Mouse (Mus musculus) olfactory bulb, adult 2 months (tissue): ENCODE data around the gene Zfp524. TPM values are rescaled to one million over a fixed set of nuclear protein-coding genes. Genes with fewer than 3 reads are reported as not detected.
A peak's percentile ranks its signal among the peaks of the same experiment; 100 is the strongest.

ENCODE experiments used
- H3K27ac ChIP-seq: fragments of 200-500 bp; 2 replicates; pipeline ENCODE4 v1.5.1; 2012; ENCODE audit warnings: low read depth, low read length; ENCODE audit not compliant: insufficient read depth
- H3K4me1 ChIP-seq: fragments of 200-500 bp; 2 replicates; pipeline ENCODE4 v1.6.1; 2012; ENCODE audit warnings: low read length; ENCODE audit not compliant: control insufficient read depth, insufficient read depth
- H3K4me3 ChIP-seq: fragments of 200-500 bp; 2 replicates; pipeline ENCODE4 v1.5.1; 2012; ENCODE audit warnings: mild to moderate bottlenecking, low read depth, low read length, moderate library complexity; ENCODE audit not compliant: insufficient read depth
- CTCF ChIP-seq: fragments of 200-500 bp; IDR thresholded peaks from 2 replicates; pipeline ENCODE4 v1.5.1; 2012; ENCODE audit warnings: low read depth, mild to moderate bottlenecking, low read length, moderate library complexity; ENCODE audit not compliant: insufficient read depth
- POLR2A ChIP-seq: fragments of 200-500 bp; IDR thresholded peaks from 2 replicates; pipeline ENCODE4 v1.6.1; 2012; ENCODE audit warnings: mild to moderate bottlenecking, low read depth, low read length, moderate library complexity; ENCODE audit not compliant: insufficient read depth
- WGBS: fragments of 180-500 bp; shearing (Covaris S2); methylation state at CpG from one replicate; pipeline ENCODE4 v1.1.7; 2018; 5-methylcytosine and 5-hydroxymethylcytosine counted together
- polyA plus RNA-seq: library from polyadenylated mRNA; stranded (reverse); fragments of >200 nt; gene quantifications from 2 replicates; pipeline ENCODE4 v1.2.4, GENCODE M21; 2012; ENCODE audit warnings: low replicate concordance; ENCODE audit not compliant: missing spikeins, insufficient read depth, insufficient read length

The Zfp524 gene
- polyA plus RNA-seq = not detected in 2 replicates

DNA sequence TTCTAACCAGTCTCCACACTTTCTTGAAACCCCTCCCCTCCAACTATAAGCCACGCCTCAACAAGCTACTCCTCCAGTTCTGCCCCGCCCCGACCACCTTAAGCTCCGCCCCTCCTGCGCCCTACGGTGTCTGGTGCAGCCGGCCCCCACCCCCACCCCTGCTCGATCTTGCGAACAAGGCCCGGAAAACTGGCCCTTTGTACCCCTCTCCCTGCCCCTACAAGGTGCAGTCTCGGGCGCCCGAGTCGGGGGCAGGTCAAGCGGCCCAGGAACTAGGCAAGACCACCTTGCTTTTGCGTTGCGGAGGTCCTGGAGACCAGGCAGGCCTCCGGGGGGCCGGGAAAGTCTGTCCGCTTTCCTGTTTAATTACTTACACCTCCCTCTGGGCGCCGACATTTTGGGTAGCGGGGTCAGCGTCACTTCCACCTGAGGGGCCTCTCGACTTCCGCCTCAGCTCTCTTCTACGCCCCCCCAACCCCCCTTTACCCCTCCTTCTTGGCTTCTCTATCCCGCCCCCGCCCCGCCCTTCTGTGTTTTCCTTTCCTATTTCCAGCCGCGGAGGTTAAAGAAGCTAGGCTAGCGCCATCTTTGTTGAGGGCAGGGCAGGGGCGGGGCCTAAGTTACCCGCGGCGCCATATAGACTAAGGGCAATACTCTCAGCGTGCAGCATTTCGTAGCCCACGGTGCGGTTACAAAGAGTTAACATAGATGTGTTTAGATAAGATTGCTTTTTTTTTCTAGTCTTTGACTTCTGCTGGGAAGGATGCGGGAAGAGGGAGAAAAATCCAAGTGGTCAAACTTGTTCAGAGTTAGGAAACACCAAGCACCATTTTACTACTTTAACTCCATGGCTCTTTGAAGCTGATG lies at the start of gene Zfp524, which contains the start of gene Fiz1:
TSS of gene Zfp524 (plus strand) at position 165 of the 867 bp plus-strand sequence.
TSS of gene Fiz1 (minus strand) at position 447 of the 867 bp plus-strand sequence.
- WGBS = under 1% methylated on average over 42 of the region's 42 CpGs
- peak within 1 kb of the TSS; percentile 99 for H3K27ac ChIP-seq
- TF ChIP-seq POLR2A = peak; percentile 67
- no peak for TF ChIP-seq CTCF
- 0 out of 2 replicates have a peak, but pooled peaks cover 4% of the 10 kb centered on the region for H3K4me1 ChIP-seq
- peak within 1 kb of the TSS; percentile 99 for H3K4me3 ChIP-seq

DNA sequence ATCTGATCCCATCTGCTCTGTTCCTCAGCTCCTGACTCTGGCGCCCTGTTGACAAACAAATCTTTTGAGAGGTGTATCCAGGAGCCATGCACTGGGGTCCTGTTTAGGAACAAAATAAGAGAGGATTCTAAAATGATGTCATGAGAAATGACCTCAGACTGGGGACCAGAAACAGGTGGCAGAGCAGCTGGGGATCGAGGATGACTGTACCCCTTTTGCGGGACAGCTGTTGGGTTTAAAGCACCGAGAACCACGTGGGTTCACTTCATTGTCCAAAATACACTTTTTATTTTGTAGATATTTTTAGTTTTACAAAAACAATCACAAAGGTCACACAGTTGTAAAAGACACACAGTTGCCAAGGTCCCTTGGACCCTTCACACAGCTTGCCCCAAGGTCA lies 49.2 kb upstream of the Zfp524 start:
- WGBS = 86% methylated on average over 5 of the region's 5 CpGs
- Histone ChIP-seq H3K4me1 (peaks cover 4% of the 10 kb centered on the region), H3K27ac (no peak overlapping the region), H3K4me3 (no peak overlapping the region)
- TF ChIP-seq CTCF (no peak), POLR2A (no peak)

DNA sequence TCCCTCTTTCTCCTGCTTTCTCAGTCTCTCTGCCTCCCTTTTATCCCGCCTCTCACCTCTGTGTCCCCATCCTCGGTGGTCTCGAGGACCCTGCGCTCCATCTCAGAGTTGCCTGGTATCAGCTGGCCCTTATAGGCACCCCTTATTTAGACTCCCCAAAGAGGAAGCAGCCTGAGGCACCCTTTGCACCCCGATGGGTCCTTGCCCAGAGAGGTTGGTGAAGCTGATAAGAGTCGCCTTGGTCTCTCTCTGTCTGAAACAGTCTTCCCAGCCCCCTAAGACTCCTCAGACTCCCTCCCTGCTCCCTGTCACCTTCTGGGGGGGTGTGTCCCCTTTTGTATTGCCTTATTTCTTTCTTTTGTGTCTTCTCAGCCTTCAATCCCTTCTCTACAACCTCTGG lies 43.1 kb upstream of the Zfp524 start, which contains the start of gene Sbk3:
TSS of gene Sbk3 (minus strand) at position 101 of the 400 bp plus-strand sequence.
- peaks cover 8% of the 10 kb centered on the region for H3K4me1 ChIP-seq
- TF ChIP-seq POLR2A = no peak
- no peak for TF ChIP-seq CTCF
- H3K27ac ChIP-seq = no peak within 1 kb of the TSS
- WGBS = 37% methylated on average over 6 of the region's 6 CpGs
- no peak within 1 kb of the TSS for H3K4me3 ChIP-seq

DNA sequence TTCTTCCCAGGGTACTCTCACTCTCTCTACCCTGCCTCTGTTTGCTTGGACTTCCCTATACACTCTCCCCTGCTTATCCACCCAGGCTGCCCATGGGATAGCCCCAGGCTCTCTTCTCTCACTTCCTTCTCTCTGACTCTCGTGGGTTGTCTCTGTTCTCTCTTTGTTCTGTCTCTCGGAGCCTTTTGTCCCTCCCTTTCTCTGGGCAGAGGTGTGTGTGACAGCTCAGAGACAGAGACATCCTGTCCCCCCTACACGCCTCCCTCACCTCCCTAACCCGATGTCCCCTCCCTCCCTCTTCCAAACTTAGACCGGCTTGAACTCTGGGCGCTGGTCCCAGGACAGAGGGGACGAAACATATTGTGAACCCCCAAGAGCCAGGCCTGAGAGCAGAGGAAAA lies 42.5 kb upstream of the Zfp524 start:
- H3K27ac ChIP-seq = no peak overlapping the region
- WGBS = 41% methylated on average over 7 of the region's 7 CpGs
- peaks cover 8% of the 10 kb centered on the region for H3K4me1 ChIP-seq
- H3K4me3 ChIP-seq = no peak overlapping the region
- TF ChIP-seq CTCF (no peak), POLR2A (no peak)

DNA sequence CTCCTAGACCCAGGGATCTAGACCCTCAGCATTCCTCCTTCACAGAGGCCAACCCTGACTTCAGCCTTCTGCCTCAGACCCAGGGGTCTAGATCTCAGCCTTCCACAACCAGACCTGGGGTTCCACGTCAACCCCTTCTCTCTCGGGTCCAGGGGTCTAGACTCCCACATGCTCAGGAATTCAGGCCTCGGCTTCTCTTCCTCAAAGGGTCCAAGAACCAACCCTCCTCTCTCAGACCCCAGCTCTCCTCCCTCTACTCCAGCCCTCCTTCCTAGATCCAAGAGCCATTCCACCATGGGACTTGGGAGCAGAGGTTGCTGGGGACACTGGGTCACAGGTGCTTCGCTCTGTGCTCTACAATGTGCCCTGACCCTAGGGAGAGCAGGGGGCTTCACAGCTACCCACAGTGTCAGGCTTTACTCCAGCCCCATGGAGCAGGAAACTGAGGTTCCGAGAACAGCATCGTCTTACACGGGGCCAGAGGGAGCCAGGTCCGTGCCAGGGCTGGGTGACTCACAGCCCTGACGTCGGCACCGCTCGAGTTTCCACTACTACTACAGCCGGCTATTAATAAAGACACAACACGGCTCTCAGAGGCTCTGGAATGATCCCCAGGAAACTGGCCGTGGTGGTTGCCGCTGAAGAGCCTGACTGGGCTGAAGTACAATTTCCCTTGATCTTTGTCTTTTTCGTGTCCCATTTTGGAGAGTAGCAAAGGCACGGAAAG lies 41.7 kb upstream of the Zfp524 start:
- Histone ChIP-seq H3K4me1 (peaks cover 8% of the 10 kb centered on the region), H3K27ac (no peak overlapping the region), H3K4me3 (no peak overlapping the region)
- no peak for TF ChIP-seq POLR2A
- no peak for TF ChIP-seq CTCF
- 52% methylated on average over 18 of the region's 18 CpGs for WGBS

DNA sequence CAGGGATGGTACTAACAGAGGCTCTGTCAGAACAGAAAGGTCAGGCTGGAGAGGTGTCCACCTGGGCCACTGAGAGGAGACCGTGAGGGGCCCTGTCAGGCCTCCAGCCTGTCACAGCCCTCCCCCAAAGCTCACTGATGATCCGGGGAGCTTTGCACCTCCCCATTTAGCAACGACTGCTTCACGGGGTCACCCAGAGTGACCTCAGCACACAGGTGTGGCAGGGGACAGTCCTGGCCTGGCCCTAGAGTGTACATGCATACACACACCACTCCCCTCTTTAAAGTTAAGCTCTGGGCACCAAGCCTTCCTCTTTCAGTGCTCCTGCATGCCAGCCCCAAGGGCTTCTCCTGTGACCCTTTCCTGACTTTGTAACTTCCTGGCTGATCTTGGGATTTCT lies 38.8 kb upstream of the Zfp524 start:
- Histone ChIP-seq H3K4me3 (no peak overlapping the region), H3K27ac (no peak overlapping the region), H3K4me1 (peaks cover 8% of the 10 kb centered on the region)
- TF ChIP-seq POLR2A = no peak
- WGBS = 64% methylated on average over 4 of the region's 4 CpGs

DNA sequence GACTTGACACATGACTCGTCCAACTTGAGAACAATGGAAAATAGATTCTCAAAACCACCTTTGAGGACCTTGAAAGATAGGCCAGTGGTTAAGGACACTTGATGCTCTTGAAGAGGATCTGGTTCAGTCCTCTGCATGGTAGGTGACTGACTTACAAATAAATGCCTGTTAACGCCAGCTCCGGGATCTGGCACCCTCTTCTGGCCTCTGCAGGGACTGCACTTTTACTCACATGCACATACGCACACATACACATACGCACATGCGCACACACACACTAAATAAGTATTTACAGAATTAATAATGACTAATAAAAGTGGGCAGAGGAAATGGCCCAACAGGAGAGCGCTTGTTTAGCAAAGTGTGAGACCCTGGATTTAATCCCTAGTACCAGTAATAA lies 37.4 kb upstream of the Zfp524 start:
- TF ChIP-seq CTCF (no peak), POLR2A (no peak)
- H3K4me1 ChIP-seq = peaks cover 8% of the 10 kb centered on the region
- 97% methylated on average over 7 of the region's 7 CpGs for WGBS
- no peak overlapping the region for H3K4me3 ChIP-seq
- no peak overlapping the region for H3K27ac ChIP-seq

DNA sequence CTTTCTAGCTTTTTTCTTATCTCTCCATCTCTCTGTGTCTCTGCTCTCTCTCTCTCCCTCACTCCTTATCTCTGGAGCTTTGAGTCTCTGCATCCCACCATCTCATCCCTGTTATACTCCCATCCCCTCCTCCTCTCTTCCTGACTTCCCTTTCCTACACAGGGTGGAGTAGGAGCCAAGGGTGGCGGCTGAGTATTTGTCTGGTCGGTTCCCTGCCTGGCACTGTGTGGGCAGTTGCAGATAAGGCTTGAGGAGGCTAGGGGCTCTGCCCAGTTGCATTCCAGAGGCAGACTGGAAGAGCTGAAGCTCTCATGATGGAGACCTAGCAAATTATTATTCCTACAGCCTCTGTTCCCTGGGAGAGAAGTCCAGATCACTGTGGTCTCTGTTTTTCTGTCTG lies 26.0 kb upstream of the Zfp524 start:
- peaks cover 8% of the 10 kb centered on the region; the same call in 1 of the 2 replicates for H3K4me1 ChIP-seq
- no peak for TF ChIP-seq POLR2A
- H3K4me3 ChIP-seq = no peak overlapping the region
- no peak overlapping the region for H3K27ac ChIP-seq
- WGBS = 49% methylated on average over 2 of the region's 2 CpGs
